Mouse (Mus musculus) left cerebral cortex, adult 11 months (tissue): ENCODE results near the gene Fam161a.

ENCODE experiments used
- DNase-seq: peaks from one replicate; pipeline ENCODE4 v3.0.0; 2022; ENCODE audit warnings: low spot score

The Fam161a gene

GRCm38 (mm10) chr11:22991218-22991835 is 16.0 kb upstream of the Fam161a start:
- no peak for DNase-seq

GRCm38 (mm10) chr11:22994271-22994670 is 13.1 kb upstream of the Fam161a start:
- no peak for DNase-seq

- no peak for DNase-seq
Measured at GRCm38 (mm10) chr11:22995461-22995860, 11.9 kb upstream of the Fam161a start.

GRCm38 (mm10) chr11:22998308-22998707 is 9.0 kb upstream of the Fam161a start:
- DNase-seq: no peak

GRCm38 (mm10) chr11:23005276-23005675 is 2.1 kb upstream of the Fam161a start:
- no peak for DNase-seq

GRCm38 (mm10) chr11:23007166-23007480 is 208 bp upstream of the Fam161a start:
- no peak for DNase-seq

GRCm38 (mm10) chr11:23008181-23008823 is 971 bp downstream of the Fam161a start:
- peak; percentile 75 for DNase-seq

GRCm38 (mm10) chr11:23008824-23009200 is 1.5 kb downstream of the Fam161a start:
- DNase-seq: no peak

GRCm38 (mm10) chr11:23013096-23013495 is 5.8 kb downstream of the Fam161a start:
- no peak for DNase-seq

- DNase-seq: no peak
Measured at GRCm38 (mm10) chr11:23013580-23014294, 6.4 kb downstream of the Fam161a start.

- no peak for DNase-seq
Measured at GRCm38 (mm10) chr11:23014996-23015395, 7.7 kb downstream of the Fam161a start.

- no peak for DNase-seq
Measured at GRCm38 (mm10) chr11:23017943-23018342, 10.6 kb downstream of the Fam161a start.

- no peak for DNase-seq
Measured at GRCm38 (mm10) chr11:23020116-23020770, 12.9 kb downstream of the Fam161a start.

GRCm38 (mm10) chr11:23020841-23021240 is 13.5 kb downstream of the Fam161a start:
- no peak for DNase-seq

GRCm38 (mm10) chr11:23023155-23023554 is 15.8 kb downstream of the Fam161a start:
- no peak for DNase-seq

- no peak for DNase-seq
Measured at GRCm38 (mm10) chr11:23024169-23024568, 16.8 kb downstream of the Fam161a start.

- DNase-seq: no peak
Measured at GRCm38 (mm10) chr11:23028957-23029356, 21.6 kb downstream of the Fam161a start.

- no peak for DNase-seq
Measured at GRCm38 (mm10) chr11:23029399-23029798, 22.1 kb downstream of the Fam161a start.

- DNase-seq: no peak
Measured at GRCm38 (mm10) chr11:23047252-23047651, 39.9 kb downstream of the Fam161a start.

- no peak for DNase-seq
Measured at GRCm38 (mm10) chr11:23047663-23048582, 40.6 kb downstream of the Fam161a start.

GRCm38 (mm10) chr11:23049642-23050041 is 42.3 kb downstream of the Fam161a start:
- DNase-seq: no peak

GRCm38 (mm10) chr11:23052353-23052752 is 45.0 kb downstream of the Fam161a start:
- no peak for DNase-seq
